Mouse (Mus musculus): Measurements from ENCODE around the gene Sec61a2. TPM values are rescaled to one million over a fixed set of nuclear protein-coding genes. Genes with fewer than 3 reads are reported as not detected.

Sec61a2 gene
- polyA plus RNA-seq, 1 experiment, result 72.1 TPM

GRCm38 (mm10) chr2:5888865-5889264, 6.4 kb downstream of the Sec61a2 start:
- no peak for DNase-seq (ENCODE audit: low spot score)

DNA sequence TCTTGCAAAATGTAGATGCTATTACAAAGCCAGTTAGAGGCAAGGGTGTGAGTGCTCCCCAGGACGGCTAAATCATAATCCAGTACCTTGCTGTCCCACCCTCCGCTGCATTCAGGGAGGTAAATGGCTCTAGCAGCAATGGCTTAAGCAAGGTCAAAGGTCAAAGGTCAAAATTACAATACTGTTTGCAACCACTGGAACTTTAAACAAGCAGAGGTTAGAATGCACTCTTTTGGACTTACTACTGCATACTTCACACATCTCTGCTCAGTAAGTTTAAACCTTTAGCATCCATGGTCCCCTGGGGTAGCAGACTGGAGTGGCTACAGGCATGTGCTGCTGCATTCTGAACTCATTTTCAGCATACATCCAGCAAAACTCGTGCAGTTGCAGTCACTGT, 17.8 kb downstream of the Sec61a2 start:
- DNase-seq (ENCODE audit: low spot score), result no peak

DNA sequence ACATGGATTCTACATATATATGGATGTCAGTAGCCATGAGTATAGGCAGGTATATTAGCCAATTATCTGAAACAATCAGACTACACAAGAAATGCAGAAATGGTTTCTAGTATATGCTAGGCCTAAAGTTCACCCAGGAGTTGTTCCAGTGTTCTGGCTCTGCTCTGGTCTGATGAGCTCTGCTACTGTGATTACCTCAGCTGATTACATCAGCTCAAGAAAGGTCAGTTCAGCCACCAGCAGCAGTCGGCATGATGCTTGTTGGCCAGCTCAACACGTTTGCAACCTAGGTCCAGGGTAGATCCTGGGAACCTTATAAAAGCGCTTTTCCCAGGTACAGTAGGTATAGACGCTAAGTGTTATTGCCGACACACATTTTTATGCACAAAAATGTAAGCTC, 25.5 kb downstream of the Sec61a2 start:
- no peak for DNase-seq (ENCODE audit: low spot score)

DNA sequence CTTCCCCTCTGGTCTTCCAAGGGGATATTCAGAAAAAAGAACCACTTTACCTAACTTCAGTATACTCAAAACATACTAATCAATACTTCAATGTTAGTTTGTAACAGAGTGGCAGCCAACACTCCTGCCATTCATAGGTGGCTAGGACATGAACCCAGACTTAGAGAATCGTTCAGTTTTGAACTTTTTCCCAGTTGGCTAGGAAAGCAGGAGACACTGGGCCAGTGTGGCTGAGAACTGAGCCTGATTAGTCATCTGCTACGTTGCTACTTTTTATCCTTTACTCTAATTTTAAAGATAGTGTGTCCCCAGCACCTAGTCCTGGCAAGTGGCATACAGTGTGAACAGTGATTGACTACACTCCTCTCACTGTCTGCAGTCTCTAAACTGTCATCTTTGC, 27.6 kb downstream of the Sec61a2 start:
- no peak for DNase-seq (ENCODE audit: low spot score)

DNA sequence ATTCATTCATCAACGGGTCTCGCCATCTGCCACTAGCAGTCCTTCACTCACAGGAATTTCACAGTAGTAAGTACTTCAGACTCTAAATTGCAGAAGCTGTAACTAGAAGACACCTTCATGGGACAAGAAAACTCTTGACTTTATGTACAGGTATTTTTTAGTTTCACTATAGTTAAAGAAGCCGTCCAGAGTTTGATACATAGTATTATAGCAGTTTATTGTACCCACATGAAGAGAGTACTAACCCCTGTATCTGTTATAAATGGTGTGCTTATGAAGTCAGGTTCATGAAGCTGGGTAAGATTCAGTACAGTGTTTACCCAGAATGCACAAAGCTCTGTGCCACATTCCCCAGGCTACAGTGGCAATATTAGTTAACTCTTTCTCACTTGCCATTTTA, 32.4 kb downstream of the Sec61a2 start, which contains the start of gene Gm13199:
Gm13199 (minus strand) TSS at position 101 of the 400 bp plus-strand sequence.
- DNase-seq (ENCODE audit: low spot score), result no peak

DNA sequence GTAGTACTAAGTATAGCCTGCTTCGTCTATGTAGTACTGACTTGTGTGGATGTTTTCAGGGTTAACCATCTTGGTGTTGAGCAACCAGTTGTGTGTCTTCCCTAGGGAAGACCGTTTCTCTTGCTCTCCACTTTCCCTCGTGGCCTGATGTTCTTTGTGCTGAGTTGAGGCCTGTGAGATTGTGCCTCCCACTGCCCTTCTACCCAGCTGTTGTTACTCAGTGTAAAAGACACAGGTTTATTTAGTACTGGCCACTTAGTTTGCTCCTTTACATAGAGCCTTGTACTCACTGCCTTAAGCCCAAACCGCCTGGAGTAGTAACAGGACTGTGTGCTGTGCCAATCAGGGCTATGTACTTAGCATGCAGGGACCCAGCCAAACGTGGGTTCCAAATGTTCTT, 43.4 kb downstream of the Sec61a2 start:
- DNase-seq (ENCODE audit: low spot score), result no peak

DNA sequence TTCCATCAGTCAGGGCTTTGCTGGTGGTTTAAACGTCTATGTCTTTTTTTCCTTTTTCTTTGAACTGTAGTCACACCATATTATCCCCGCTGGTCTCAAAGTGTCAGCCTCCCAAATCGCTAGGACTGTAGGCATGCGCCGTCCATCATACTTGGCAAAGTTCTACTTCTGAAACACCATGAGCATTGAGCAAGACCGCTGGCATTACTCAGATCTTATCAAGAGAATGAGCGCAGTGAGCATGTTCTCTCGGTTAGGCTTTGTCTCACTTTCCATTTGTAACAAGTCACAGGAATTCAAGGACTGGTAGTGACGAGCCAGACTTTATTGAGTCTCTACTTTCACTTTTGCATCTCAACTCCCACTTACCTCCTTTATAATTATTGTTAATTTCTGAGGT, 44.1 kb downstream of the Sec61a2 start:
- no peak for DNase-seq (ENCODE audit: low spot score)

GRCm38 (mm10) chr2:5845826-5846225, 49.4 kb downstream of the Sec61a2 start:
- no peak for DNase-seq (ENCODE audit: low spot score)

DNA sequence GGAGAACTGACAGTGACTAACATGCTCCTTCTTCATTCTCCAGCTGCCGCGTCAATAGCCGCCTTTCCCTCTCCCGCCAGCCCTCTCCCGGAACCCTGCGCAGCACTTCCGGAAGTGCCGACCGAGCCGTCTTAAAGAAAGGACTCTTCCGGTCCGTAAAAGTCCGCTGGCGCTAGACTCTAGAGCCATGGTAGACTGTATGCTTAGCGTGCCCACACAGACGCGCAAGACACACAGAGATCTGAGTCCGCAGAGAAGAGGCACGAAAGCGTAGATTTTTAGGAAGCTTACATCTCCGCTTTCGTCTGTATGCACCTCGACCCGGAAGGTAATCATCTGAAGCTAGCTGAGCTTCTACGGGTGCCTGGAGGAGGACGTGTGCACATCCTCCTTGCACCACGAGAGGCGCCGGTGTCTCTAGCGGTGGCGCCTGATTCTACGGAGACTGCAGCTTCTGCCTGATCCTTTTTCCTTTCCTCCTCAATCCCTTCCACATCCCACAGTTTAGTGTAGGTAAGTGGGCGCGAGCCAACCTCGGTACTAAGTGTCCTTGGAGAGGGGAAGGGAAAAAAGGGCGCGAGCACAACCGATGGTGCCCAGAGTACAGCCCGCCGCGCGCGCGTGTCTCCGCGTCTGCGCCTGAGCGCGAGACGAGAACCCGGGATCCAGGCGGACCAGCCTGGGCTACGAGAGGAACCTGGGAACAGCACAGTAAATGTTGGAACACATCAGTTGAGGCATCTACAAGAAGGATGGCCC, 50.2 kb downstream of the Sec61a2 start, which contains the start of the genes Nudt5 and Cdc123:
Nudt5 (plus strand) TSS at position 147 of the 759 bp plus-strand sequence.
Cdc123 (minus strand) TSS at position 292 of the 759 bp plus-strand sequence.
- DNase-seq (ENCODE audit: low spot score), result peak; percentile 75

DNA sequence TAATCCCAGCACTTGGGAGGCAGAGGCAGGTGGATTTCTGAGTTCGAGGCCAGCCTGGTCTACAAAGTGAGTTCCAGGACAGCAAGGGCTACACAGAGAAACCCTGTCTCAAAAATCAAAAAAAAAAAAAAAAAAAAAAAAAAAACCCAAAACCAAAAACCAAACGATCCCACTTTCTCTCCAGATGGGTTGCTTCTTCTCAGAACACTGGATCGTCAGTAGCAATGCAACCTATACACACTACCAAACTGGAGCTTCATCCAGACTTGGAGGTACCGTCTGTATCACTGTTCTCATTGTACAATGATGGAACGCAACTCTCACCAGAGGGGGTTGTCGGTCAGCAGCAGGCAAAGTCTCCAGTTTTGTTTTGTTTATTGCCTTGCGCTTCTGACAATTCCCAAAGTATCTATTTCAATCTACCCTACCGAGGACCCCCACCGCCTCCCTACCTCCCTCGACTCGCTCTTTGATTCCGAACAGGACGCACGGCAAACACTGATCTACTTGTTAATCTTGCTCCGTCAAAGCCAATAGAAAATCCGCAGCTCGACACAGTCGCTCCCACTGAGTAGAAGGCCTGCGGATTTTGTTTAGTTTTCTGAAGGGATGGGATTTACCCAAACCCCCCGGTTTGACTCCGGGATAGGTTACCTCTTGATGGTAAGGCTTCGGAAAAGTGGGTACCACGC, 50.9 kb downstream of the Sec61a2 start:
- DNase-seq (ENCODE audit: low spot score), result peak; percentile 24

DNA sequence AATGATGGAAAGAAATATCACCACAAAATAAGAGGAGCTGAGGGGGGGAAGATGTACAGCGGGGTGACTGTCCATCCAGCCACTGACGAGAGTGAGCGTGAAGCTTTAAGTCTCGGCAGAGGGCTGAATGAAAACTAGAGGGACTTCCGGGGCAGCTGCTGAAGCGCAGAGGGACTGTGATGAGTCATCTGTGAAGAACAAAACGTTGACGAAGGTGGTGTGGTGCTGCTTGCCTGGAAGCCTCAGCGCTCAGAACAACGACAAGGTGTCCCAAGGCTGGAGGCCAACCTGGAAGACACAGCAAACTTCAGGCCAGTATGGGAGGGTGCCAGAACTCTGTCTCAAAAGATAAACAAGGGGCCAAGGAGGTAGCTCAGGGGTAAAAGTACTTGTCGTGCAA, 54.4 kb downstream of the Sec61a2 start:
- no peak for DNase-seq (ENCODE audit: low spot score)

GRCm38 (mm10) chr2:5825265-5825913, 69.8 kb downstream of the Sec61a2 start:
- no peak for DNase-seq (ENCODE audit: low spot score)

DNA sequence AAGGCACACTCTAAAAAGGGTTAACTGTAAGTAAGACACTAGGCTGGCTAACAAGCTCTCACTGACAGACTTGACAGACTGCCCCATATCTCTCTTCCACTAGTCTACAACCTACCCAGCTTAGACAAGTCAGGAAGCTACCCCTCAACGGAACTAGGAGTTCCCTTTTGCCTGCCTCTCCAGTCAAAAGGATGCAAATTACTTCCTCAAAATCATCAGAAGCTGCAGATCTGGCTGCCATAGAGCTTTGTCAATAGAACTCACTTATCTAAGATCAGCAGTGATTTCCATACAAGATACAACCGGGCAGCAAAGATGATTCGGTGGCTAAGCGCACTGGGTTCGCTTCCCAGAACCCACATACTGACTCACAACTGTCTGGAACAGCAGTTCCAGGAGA, 70.5 kb downstream of the Sec61a2 start:
- no peak for DNase-seq (ENCODE audit: low spot score)

GRCm38 (mm10) chr2:5824213-5824612, 71.0 kb downstream of the Sec61a2 start:
- no peak for DNase-seq (ENCODE audit: low spot score)

- DNase-seq (ENCODE audit: low spot score), result no peak
Observed at GRCm38 (mm10) chr2:5822449-5822848, 72.8 kb downstream of the Sec61a2 start.

GRCm38 (mm10) chr2:5821264-5821663, 74.0 kb downstream of the Sec61a2 start:
- no peak for DNase-seq (ENCODE audit: low spot score)

Other genes starting within 250 kb of the Sec61a2 start
- 6.2 and 7.0 TPM in 2 replicates for gene Camk1d, start 180.9 kb downstream of the Sec61a2 start, polyA plus RNA-seq (2012; rRNA removed)
- 17.6 and 25.1 TPM in 2 replicates for gene Nudt5, start 50.4 kb downstream of the Sec61a2 start, polyA plus RNA-seq (2012; rRNA removed)
- gene Cdc123, start 50.3 kb downstream of the Sec61a2 start, polyA plus RNA-seq (2012; rRNA removed), result 90.0 and 101 TPM in 2 replicates
- 1.8 and 3.5 TPM in 2 replicates for gene Gm13199, start 32.5 kb downstream of the Sec61a2 start, polyA plus RNA-seq (2012; rRNA removed)
- gene Dhtkd1, start 47.4 kb upstream of the Sec61a2 start, polyA plus RNA-seq (2012; rRNA removed), result 2.4 and 4.0 TPM in 2 replicates
- 15.3 and 25.0 TPM in 2 replicates for gene Upf2, start 56.0 kb upstream of the Sec61a2 start, polyA plus RNA-seq (2012; rRNA removed)
- 25.7 and 26.4 TPM in 2 replicates for gene Proser2, start 234.8 kb upstream of the Sec61a2 start, polyA plus RNA-seq (2012; rRNA removed)

Measured in urinary bladder, adult 2 months (tissue).